Mouse (Mus musculus) Muller cell, postnatal 12 days (primary cell): Measurements from ENCODE around the gene Cadps2.

Experiments used
- DNase-seq: peaks from one replicate; pipeline ENCODE4 v3.0.0-alpha.2; 2015; ENCODE audit errors: inconsistent ontology term

The Cadps2 gene

DNA sequence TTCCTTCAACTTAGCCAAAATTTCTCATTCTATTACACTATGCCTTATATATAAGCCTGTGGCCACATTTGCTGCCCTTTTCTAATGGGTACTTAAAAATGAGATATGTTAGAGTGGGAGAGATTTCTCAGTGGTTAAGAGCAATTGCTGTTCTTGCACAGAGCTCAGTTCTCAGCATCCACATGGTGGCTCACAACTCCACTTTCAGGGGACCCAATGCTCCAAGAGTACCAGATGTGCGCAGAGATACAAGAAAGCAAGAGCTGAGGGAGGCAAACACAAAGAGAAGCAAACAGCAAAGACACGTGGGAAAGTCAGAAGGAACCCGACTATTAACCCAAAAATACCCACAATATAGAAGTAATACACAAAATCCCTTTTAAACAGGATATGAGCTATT, 77.0 kb downstream of the Cadps2 start:
- DNase-seq, result no peak

- DNase-seq, result no peak
Measured at GRCm38 (mm10) chr6:23758249-23758648, 81.0 kb downstream of the Cadps2 start.

- DNase-seq, result no peak
Measured at GRCm38 (mm10) chr6:23748823-23749222, 90.4 kb downstream of the Cadps2 start.

GRCm38 (mm10) chr6:23740010-23740409, 99.2 kb downstream of the Cadps2 start:
- no peak for DNase-seq

DNA sequence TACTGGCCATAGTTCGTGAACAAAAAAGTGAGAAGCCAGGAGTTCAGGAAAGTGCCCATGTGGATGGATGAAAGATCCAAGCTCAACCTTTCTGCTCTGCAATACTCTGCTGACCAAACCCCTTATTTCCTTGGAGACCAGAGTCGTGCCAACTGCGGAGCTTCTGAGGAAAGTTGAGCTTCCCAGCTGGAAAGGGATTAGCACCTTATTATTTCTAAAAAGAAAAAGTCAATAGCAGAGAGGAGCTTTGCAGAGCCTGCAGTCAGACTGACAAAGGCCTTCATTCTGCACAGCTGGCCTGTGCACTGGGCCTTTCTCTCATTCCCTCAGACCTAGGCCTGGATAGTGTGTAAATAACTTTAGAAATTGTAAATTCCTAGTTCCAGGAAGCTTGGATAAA, 106.5 kb downstream of the Cadps2 start:
- DNase-seq, result no peak

- peak; percentile 25 for DNase-seq
Measured at GRCm38 (mm10) chr6:23728620-23729019, 110.6 kb downstream of the Cadps2 start.

GRCm38 (mm10) chr6:23723697-23724096, 115.5 kb downstream of the Cadps2 start:
- DNase-seq, result no peak

DNA sequence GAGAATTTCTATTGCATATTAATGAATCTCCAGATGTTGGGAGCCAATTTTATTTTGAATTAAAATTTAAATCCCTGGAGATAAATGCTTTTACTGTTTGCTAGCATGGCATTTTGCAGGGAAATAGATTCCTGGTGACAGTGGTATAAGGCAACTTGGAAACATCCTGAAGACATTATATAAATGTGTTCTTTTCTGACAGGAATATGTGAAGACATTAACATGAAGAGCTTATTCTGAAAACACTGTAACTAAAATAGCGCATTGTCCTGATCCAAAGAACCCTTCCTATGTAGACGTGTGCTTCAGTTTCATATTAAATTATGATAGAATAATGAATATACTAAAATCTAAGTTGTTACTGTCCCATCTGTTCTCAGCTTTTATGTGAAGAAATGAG, 118.8 kb downstream of the Cadps2 start:
- no peak for DNase-seq

- no peak for DNase-seq
Measured at GRCm38 (mm10) chr6:23707506-23707905, 131.7 kb downstream of the Cadps2 start.

GRCm38 (mm10) chr6:23700879-23701278, 138.3 kb downstream of the Cadps2 start:
- DNase-seq, result peak; percentile 54

- DNase-seq, result no peak
Measured at GRCm38 (mm10) chr6:23678172-23678571, 161.0 kb downstream of the Cadps2 start.

GRCm38 (mm10) chr6:23655036-23655435, 184.2 kb downstream of the Cadps2 start, which contains the start of gene Rnf148:
Gene Rnf148, minus strand, starts transcription at chr6:23655136.
- DNase-seq, result no peak

GRCm38 (mm10) chr6:23650205-23650604, 189.0 kb downstream of the Cadps2 start, which contains the start of gene Rnf133:
Gene Rnf133, minus strand, starts transcription at chr6:23650305.
- no peak for DNase-seq

GRCm38 (mm10) chr6:23648732-23649131, 190.5 kb downstream of the Cadps2 start:
- peak; percentile 5 for DNase-seq

DNA sequence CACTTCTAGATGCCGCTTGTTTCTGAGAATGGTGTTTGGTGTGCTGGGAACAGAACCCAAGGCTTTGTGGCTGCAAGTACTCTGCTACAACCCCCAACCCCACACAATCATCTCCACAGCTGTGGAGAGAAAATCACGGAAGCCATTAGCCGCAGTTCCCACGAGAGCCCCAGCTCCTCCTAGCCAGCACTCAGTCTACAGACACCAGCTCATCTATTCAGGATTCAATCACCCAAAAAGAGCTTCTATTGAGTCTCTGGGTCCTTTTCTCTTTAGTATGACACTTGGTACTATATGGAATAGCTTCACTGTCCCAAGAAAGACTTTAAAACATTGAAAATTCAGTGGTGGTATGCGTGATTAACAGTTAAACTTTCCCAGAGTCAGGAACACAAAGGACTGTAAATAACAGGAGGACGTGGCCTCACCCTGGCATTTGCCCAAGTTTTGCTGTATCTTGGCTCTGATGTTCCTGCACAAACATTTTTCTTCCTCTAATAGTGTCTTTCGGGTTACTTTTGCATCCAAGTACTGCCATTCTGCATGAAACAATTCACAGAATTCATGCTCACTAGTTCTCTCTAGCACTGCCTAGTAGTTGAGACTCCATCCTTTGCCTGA, 191.5 kb downstream of the Cadps2 start:
- DNase-seq, result peak; percentile 79

DNA sequence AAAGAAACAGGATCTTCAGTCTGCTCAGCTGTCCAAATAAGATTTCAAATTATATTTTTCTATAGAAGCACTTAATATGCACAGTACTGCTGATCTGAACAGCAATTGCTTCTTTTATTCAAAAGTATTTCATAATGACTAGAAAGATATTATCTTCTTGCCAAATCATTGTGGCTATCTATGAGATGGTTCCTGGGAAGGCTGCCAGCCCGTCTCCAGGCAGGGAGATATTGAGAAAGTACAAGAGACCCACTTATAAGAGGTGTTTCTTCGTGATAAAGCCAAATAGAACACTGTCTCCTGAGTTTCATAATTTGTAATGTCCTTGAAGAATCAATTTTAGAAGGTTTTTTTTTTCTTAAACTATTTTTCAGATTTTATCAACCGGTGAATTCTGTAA, 202.1 kb downstream of the Cadps2 start:
- DNase-seq, result peak; percentile 86

DNA sequence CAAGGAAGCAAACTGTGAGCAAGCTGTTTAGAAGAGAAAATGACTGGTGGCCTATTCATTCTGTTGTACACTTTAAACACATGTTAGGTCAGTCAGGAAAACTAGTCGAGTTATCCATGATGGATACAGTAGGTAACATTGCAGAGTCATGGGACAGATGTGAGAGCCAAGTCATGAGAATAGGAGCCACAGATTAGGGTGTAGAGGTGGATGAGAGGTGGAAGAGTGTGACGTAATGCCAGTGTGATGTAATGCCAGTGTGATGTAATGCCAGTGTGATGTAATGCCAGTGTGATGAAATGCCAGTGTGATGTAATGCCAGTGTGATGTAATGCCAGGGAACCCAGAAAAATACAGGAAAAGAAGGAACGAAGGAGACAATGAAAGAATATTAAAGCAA, 204.0 kb downstream of the Cadps2 start:
- DNase-seq, result no peak

DNA sequence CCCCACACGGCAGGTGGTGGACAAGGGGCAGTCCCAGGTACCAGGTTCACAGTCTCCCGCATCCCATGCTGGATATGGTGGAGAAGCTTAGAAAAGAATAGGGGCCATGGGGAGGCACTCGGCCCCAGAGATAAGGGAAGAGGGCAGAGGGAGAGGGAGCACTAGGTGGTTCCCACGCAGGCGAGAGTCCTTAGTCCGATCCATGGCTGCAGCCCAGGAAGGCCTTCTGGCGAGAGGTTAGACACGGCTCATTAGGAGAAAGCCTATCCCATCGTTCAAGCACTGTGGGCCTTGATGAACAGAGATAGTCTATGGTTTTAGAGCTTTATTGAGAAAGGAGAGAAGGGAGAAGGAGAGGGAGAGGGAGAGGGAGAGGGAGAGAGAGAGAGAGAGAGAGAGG, 205.2 kb downstream of the Cadps2 start:
- no peak for DNase-seq

DNA sequence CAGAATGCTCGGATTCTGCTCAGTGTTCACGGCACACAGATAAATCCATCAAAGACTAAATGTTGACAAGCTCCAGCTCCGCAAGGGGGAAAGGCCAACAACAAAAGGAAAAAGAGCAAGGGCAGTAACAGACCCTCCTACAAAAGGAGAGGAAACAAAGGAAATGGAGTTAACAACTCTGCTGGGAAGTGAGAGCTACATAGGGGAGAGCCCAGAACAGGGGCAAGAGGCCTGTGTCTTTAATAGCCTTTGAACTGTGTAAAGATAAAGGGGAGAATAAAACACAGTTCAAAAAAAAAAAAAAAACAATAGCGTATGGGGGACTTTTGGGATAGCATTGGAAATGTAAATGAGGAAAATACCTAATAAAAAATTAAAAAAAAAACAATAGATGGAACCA, 208.8 kb downstream of the Cadps2 start:
- DNase-seq, result no peak

- peak; percentile 14 for DNase-seq
Measured at GRCm38 (mm10) chr6:23575102-23575501, 264.1 kb downstream of the Cadps2 start.

DNA sequence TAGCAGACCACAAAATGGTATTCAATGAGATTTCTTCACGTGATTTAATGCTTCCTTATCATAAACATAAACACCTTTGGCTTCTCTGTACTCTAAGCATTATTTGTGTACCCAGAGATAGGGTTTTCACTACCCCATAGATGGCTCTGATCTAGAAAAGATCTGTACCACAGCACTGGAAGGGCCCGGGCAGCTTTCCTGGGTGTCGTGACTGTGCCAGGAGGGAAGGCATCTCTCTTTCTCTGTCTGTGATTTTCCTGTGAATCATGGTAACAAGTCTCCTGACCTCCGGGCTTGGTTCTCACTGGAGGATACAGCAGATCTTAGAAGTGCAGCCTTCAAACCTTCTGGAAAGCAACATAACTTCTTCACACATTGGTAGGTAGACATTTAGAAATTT, 265.5 kb downstream of the Cadps2 start:
- DNase-seq, result no peak

GRCm38 (mm10) chr6:23572401-23572800, 266.8 kb downstream of the Cadps2 start:
- DNase-seq, result peak; percentile 77

GRCm38 (mm10) chr6:23569686-23570085, 269.5 kb downstream of the Cadps2 start:
- DNase-seq, result no peak

GRCm38 (mm10) chr6:23568688-23569087, 270.5 kb downstream of the Cadps2 start:
- no peak for DNase-seq
